Mouse (Mus musculus) forebrain, embryonic 16.5 days (tissue): ENCODE measurements around the gene Pros1. TPM values are rescaled to one million over a fixed set of nuclear protein-coding genes. Genes with fewer than 3 reads are reported as not detected.
A peak's percentile ranks its signal among the peaks of the same experiment; 100 is the strongest.

Experiments
- ATAC-seq: fragments of 200-750 bp; cut with Nextera tagmentation; 2 replicates; pipeline ENCODE4 v1.8.0; 2017; ENCODE audit warnings: mild to moderate bottlenecking, moderate library complexity
- H3K27ac ChIP-seq: fragments of 300-500 bp; sonication (generic); 2 replicates; pipeline ENCODE4 v1.5.1; 2014; ENCODE audit warnings: low read length, control low read depth
- H3K27me3 ChIP-seq: fragments of 300-500 bp; sonication (generic); replicated peaks from 2 replicates; pipeline ENCODE4 v1.6.1; 2014; ENCODE audit warnings: low read length; ENCODE audit not compliant: control insufficient read depth, insufficient read depth
- H3K36me3 ChIP-seq: fragments of 300-500 bp; sonication (generic); 2 replicates; pipeline ENCODE4 v1.6.1; 2014; ENCODE audit not compliant: control insufficient read depth, insufficient read depth
- H3K4me1 ChIP-seq: fragments of 300-500 bp; sonication (generic); replicated peaks from 2 replicates; pipeline ENCODE4 v1.6.1; 2014; ENCODE audit warnings: low read length; ENCODE audit not compliant: control insufficient read depth, insufficient read depth
- H3K4me2 ChIP-seq: fragments of 300-500 bp; sonication (generic); 2 replicates; pipeline ENCODE4 v1.6.1; 2014; ENCODE audit warnings: mild to moderate bottlenecking, low read length, control low read depth
- H3K4me3 ChIP-seq: fragments of 300-500 bp; sonication (generic); replicated peaks from 2 replicates; pipeline ENCODE4 v1.5.1; 2014; ENCODE audit warnings: mild to moderate bottlenecking, low read length, control low read depth
- H3K9ac ChIP-seq: fragments of 300-500 bp; sonication (generic); replicated peaks from 2 replicates; pipeline ENCODE4 v1.6.1; 2014; ENCODE audit warnings: low read depth, low read length, control low read depth
- H3K9me3 ChIP-seq: fragments of 300-500 bp; sonication (generic); 2 replicates; pipeline ENCODE4 v1.6.1; 2016; ENCODE audit warnings: low read length; ENCODE audit not compliant: control insufficient read depth
- WGBS: fragments of 180-500 bp; shearing (Covaris S2); extraction: QIAGEN DNeasy Blood & Tissue Kit; methylation state at CpG from one replicate; pipeline ENCODE4 v1.1.7; 2014; 5-methylcytosine and 5-hydroxymethylcytosine counted together
- polyA plus RNA-seq: library from polyadenylated mRNA; unstranded; fragments of >200 nt; fragmentation: Nextera tagmentation; extraction: Ambion mirVana; gene quantifications from 2 replicates; pipeline ENCODE4 v1.2.1, GENCODE M21; 2015

Pros1 gene
- polyA plus RNA-seq, 1 experiment from 2014 or later: 8.7 TPM

DNA sequence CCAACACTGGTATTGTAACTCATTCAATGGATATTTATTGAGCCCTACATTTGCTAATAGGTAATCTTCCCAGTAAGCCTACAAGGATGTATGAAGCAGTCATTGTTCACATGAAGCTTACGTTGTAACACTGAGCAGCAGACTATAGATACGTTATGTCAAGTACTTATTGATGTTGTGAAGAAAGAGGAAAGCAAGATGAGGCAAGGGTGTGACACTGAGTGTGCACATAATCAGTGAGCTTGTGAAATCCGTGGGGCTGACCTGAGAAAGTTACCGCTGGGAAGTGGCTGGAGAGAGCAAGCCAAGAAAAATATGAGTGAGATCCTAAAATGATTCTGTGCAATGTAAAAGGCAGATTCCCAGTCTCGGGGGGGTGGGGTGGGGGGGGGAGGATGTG lies 61.4 kb downstream of the Pros1 start:
- no peaks in the 10 kb centered on the region for H3K36me3 ChIP-seq
- H3K4me3 ChIP-seq: no peak overlapping the region
- no peak overlapping the region for H3K9ac ChIP-seq
- 86% methylated on average over 5 of the region's 5 CpGs for WGBS
- H3K9me3 ChIP-seq: no peaks in the 10 kb centered on the region
- no peaks in the 10 kb centered on the region for H3K4me1 ChIP-seq
- H3K27me3 ChIP-seq: no peaks in the 10 kb centered on the region
- no peak overlapping the region for H3K27ac ChIP-seq
- H3K4me2 ChIP-seq: no peak overlapping the region
- ATAC-seq: no peak

GRCm38 (mm10) chr16:62922245-62922644 lies 68.1 kb downstream of the Pros1 start:
- 12% methylated on average over 8 of the region's 8 CpGs for WGBS
- Histone ChIP-seq H3K27me3 (no peaks in the 10 kb centered on the region), H3K36me3 (no peaks in the 10 kb centered on the region), H3K4me1 (no peaks in the 10 kb centered on the region), H3K27ac (no peak overlapping the region), H3K9ac (no peak overlapping the region), H3K9me3 (no peaks in the 10 kb centered on the region), H3K4me2 (no peak overlapping the region), H3K4me3 (no peak overlapping the region)
- ATAC-seq: 0 out of 2 replicates have a peak, but pooled peaks have one; percentile 20

DNA sequence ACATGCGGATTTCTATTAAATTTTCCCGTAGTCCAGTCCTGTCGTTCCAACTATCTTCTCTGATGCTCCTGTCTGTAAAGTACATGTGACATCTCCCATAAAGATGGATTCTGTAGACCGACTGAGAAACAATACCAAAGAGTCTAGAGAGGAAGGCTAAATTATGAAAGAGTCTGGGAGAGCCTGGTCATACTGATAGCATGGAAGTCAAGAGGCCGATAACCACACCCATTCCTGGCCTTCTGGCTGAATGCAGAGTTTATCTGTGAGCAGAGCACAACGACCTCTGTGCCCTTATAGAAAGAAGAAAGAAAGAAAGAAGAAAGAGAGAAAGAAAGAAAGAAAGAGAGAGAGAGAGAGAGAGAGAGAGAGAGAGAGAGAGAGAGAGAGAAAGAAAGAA lies 77.2 kb downstream of the Pros1 start:
- no peak overlapping the region for H3K4me2 ChIP-seq
- no peak overlapping the region for H3K4me3 ChIP-seq
- ATAC-seq: no peak
- H3K9ac ChIP-seq: no peak overlapping the region
- H3K27ac ChIP-seq: no peak overlapping the region
- 93% methylated on average over 6 of the region's 6 CpGs for WGBS
- H3K27me3 ChIP-seq: no peaks in the 10 kb centered on the region
- H3K9me3 ChIP-seq: no peaks in the 10 kb centered on the region
- no peaks in the 10 kb centered on the region for H3K36me3 ChIP-seq
- H3K4me1 ChIP-seq: no peaks in the 10 kb centered on the region

DNA sequence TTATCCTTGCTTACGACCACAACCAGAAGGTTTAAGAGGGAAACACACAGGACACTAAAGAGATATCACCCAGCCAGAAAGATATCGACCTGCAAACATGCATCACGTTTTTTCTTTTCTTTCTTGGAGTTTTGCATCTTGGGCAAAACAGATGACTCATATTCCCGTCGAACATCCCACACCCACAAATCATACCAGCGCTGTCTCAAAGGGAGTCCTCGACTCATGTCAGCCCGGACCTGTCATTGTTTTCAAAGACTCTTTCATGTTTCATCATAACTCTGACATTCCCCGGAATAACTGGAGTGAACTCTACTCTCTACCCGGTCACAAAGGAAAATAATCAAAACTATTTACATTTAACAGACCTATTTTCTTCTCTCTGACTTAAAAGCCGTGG lies 82.2 kb downstream of the Pros1 start:
- 81% methylated on average over 11 of the region's 11 CpGs for WGBS

DNA sequence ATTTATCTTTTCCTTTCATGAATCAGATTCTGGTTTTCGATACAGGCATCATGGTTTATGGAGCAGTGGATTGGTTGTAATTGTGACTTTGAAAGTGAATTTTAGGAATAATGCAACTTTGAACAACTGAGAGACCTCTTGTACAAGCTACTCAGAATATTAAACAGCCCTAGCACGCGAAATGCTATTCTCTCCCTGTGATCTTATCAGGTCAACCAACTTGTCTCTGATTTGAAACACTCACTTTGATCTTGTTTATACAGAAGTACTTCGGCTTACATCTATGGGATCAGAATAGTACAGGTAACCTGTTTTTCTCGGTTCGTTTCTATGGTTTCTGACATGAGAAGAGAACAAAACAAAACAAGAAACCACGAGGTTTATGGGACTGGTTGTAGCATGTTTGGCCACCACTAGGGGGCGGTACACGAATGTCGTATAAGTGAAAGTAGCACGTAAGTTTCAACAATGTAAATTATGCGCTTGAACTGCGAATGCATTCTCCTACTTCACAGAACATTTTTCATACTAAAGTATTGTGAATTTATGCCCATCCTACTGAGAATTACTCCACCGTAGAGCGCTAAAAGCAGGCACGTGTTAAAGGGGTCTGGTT lies 86.4 kb downstream of the Pros1 start:
- peak overlapping the region; percentile 31; the same call in 1 of the 2 replicates for H3K4me2 ChIP-seq
- ATAC-seq: peak; percentile 86
- H3K4me1 ChIP-seq: peaks cover 16% of the 10 kb centered on the region
- H3K27me3 ChIP-seq: no peaks in the 10 kb centered on the region
- H3K4me3 ChIP-seq: no peak overlapping the region
- H3K9ac ChIP-seq: no peak overlapping the region
- no peak overlapping the region for H3K27ac ChIP-seq
- WGBS: 18% methylated on average over 16 of the region's 16 CpGs
- no peaks in the 10 kb centered on the region for H3K36me3 ChIP-seq
- H3K9me3 ChIP-seq: no peaks in the 10 kb centered on the region

More for the DNA sequence above, 82.2 kb downstream of the Pros1 start:
- Histone ChIP-seq H3K9me3 (no peaks in the 10 kb centered on the region), H3K4me1 (no peaks in the 10 kb centered on the region), H3K27me3 (no peaks in the 10 kb centered on the region), H3K36me3 (no peaks in the 10 kb centered on the region), H3K27ac (no peak overlapping the region), H3K4me2 (no peak overlapping the region), H3K9ac (no peak overlapping the region), H3K4me3 (no peak overlapping the region)
- no peak for ATAC-seq

GRCm38 (mm10) chr16:62941763-62942162 lies 87.7 kb downstream of the Pros1 start:
- H3K4me2 ChIP-seq: no peak overlapping the region
- H3K4me3 ChIP-seq: no peak overlapping the region
- H3K36me3 ChIP-seq: no peaks in the 10 kb centered on the region
- 0 out of 2 replicates have a peak, but pooled peaks cover under 1% of the 10 kb centered on the region for H3K9me3 ChIP-seq
- 48% methylated on average over 10 of the region's 10 CpGs for WGBS
- H3K4me1 ChIP-seq: peaks cover 16% of the 10 kb centered on the region
- H3K27ac ChIP-seq: no peak overlapping the region; the same call in 1 of the 2 replicates
- no peaks in the 10 kb centered on the region for H3K27me3 ChIP-seq
- ATAC-seq: peak; percentile 29
- no peak overlapping the region for H3K9ac ChIP-seq

DNA sequence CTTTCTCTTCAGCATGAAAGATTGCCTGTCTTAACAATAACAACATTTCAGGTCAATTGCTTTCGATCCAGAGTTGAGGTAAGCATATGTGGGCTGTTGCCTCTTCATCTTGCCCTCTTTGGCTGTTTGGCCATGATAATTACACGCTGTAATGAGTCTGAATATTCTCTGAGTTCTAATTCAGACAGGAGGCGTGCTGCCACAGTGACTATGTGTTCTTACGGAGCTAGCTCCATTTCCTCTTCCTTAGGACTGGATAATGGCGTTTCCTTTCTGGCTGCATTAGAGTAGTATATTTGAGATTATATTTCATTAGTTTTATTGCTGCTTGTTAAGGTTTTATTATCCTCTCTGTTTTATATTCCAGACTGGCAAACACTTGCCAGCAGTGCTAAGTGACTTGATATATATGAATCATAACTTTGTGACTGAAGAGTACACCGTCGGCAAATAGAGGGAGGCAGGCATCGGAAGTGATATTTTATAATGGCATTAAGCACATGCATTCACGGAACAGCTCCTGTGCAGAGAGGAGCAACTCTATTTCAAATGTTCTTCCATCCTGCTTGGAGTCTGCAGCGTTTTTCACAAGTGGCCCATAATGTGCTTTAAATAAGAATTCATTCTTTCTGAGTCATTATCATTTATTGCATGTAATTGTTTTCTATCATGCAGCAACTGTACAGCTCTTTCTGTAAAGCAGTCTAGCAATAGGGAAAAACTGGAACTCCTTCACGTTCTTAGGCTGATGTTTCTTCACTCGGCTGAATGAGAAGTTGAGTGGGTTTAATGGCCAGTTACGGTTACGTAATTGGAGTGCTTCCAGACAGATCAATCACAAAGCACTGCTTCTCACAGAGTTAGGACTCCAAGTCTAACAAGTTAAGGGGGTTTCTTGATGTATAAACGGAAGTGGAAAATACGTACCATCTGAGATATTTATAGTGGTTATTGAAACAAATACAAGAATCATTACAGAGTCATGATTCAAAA lies 88.6 kb downstream of the Pros1 start:
- Histone ChIP-seq H3K9me3 (0 out of 2 replicates have a peak, but pooled peaks cover 2% of the 10 kb centered on the region), H3K4me2 (no peak overlapping the region), H3K4me1 (peaks cover 16% of the 10 kb centered on the region), H3K27me3 (no peaks in the 10 kb centered on the region), H3K4me3 (no peak overlapping the region), H3K9ac (no peak overlapping the region), H3K36me3 (no peaks in the 10 kb centered on the region), H3K27ac (no peak overlapping the region)
- 44% methylated on average over 16 of the region's 16 CpGs for WGBS
- peak; percentile 19; the same call in 1 of the 2 replicates for ATAC-seq

GRCm38 (mm10) chr16:62958485-62958884 lies 104.4 kb downstream of the Pros1 start:
- no peaks in the 10 kb centered on the region for H3K4me1 ChIP-seq
- 35% methylated on average over 4 of the region's 4 CpGs for WGBS
- no peak for ATAC-seq
- no peaks in the 10 kb centered on the region for H3K27me3 ChIP-seq
- no peak overlapping the region for H3K27ac ChIP-seq
- H3K4me3 ChIP-seq: no peak overlapping the region
- H3K36me3 ChIP-seq: no peaks in the 10 kb centered on the region
- H3K4me2 ChIP-seq: no peak overlapping the region
- H3K9me3 ChIP-seq: no peaks in the 10 kb centered on the region
- no peak overlapping the region for H3K9ac ChIP-seq

DNA sequence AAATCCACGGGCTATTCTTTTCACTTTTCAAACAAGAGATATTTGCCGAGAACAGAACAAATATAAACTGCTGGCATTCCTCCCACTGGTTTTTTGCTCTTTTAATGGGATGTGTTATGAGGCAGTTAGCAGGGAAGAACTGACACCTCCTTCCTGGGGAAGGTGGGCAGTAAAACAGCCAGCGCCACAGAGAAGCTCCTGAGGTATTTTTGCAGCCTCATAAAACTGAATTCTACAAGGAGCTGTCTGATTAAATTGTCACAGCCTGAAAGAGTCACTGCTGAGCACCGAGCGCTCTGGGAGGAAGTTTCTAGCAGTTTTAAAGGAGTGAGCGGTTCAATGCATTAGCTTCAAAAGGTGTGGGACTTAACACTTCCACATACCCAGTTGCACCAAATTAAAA lies 110.3 kb downstream of the Pros1 start:
- no peaks in the 10 kb centered on the region for H3K27me3 ChIP-seq
- H3K4me1 ChIP-seq: no peaks in the 10 kb centered on the region
- no peak overlapping the region for H3K9ac ChIP-seq
- H3K36me3 ChIP-seq: no peaks in the 10 kb centered on the region
- H3K4me2 ChIP-seq: no peak overlapping the region
- H3K27ac ChIP-seq: no peak overlapping the region
- H3K9me3 ChIP-seq: no peaks in the 10 kb centered on the region
- ATAC-seq: no peak
- H3K4me3 ChIP-seq: no peak overlapping the region
- 73% methylated on average over 6 of the region's 6 CpGs for WGBS
